Comparison of ENCODE assay signal across 8 mouse cellular contexts in genomic region chr5:35582445-35583220, GRCm38 (mm10). TPM values are rescaled to one million over a fixed set of nuclear protein-coding genes. Genes with fewer than 3 reads are reported as not detected.
DNase-seq lines count a peak whose midpoint lies in the region; ATAC-seq lines count a peak whose summit lies in the region.

Gene Acox3, plus strand, starts transcription at chr5:35583040.

- peak; percentile 94 for ATAC-seq in hindbrain, embryonic 11.5 days (ENCODE audit: low FRiP score)

- no peaks in the 10 kb centered on the region for H3K36me3 ChIP-seq in hindbrain, embryonic 11.5 days (ENCODE audit: control insufficient read depth, insufficient read depth, low read length)

- WGBS in hindbrain, embryonic 11.5 days: 1% methylated on average over 35 of the region's 35 CpGs

- H3K27ac ChIP-seq in hindbrain, embryonic 11.5 days (ENCODE audit: low read depth, low read length): no peak within 1 kb of the TSS

- peak within 1 kb of the TSS; percentile 44 for H3K4me3 ChIP-seq in hindbrain, embryonic 11.5 days (ENCODE audit: low read depth, low read length)

- no peaks in the 10 kb centered on the region for H3K27me3 ChIP-seq in hindbrain, embryonic 11.5 days (ENCODE audit: control insufficient read depth, insufficient read depth, low read length)

- no peaks in the 10 kb centered on the region for H3K9me3 ChIP-seq in hindbrain, embryonic 11.5 days (ENCODE audit: control insufficient read depth, low read length)

- DNase-seq in MN1 (ENCODE audit: low spot score): peak; percentile 91
- DNase-seq in cerebellum, adult 9-10 months: peak; percentile 97
- peak; percentile 94 to 99 for DNase-seq in frontal cortex, adult 2 months (ENCODE audit: extremely low spot score in 1 of 2, low spot score in 1 of 2)
- DNase-seq in hindbrain, embryonic 11.5 days (ENCODE audit: low spot score): peak; percentile 97
- peak; percentile 96 for DNase-seq in layer of hippocampus, postnatal 10 days (ENCODE audit: low spot score in 2 of 2)
- peak; percentile 98 for DNase-seq in lung, postnatal 10 days
- DNase-seq in ovary, postnatal 36 days (ENCODE audit: low spot score): peak; percentile 94
- peak; percentile 92 for DNase-seq in thymus, postnatal 25 days

- peak within 1 kb of the TSS; percentile 40; the same call in 1 of the 2 replicates for H3K9ac ChIP-seq in hindbrain, embryonic 11.5 days (ENCODE audit: low read depth, low read length)

- no peaks in the 10 kb centered on the region; the same call in 1 of the 2 replicates for H3K4me1 ChIP-seq in hindbrain, embryonic 11.5 days (replicated peaks; ENCODE audit: control insufficient read depth, insufficient read depth, low read length)

- H3K4me2 ChIP-seq in hindbrain, embryonic 11.5 days (replicated peaks; ENCODE audit: low read depth, low read length): peak within 1 kb of the TSS; percentile 40

RNA-seq across cellular contexts. Expression of gene Acox3, which starts in this region (rescaled TPM):
- polyA plus RNA-seq in frontal cortex, adult 2 months (2012; rRNA removed): 28.0 and 29.4 TPM in 2 replicates
- 14.7 and 15.1 TPM in 2 replicates for polyA plus RNA-seq in hindbrain, embryonic 11.5 days (2014; fragmentation: Nextera tagmentation; extraction: Ambion mirVana)
- 10 to 100 TPM; 26.8 to 31.6 TPM for total RNA-seq in layer of hippocampus, postnatal 10 days (2021)
